Mouse (Mus musculus) cortical plate, adult 2 months (tissue): Measurements from ENCODE around the gene Ubb. TPM values are rescaled to one million over a fixed set of nuclear protein-coding genes. Genes with fewer than 3 reads are reported as not detected.
"Not testable (repeated sequence)": the region's sequence is repeated elsewhere in the genome, so short reads cannot be mapped to it uniquely, and the experiment has no call there.

Experiments used
- H3K27ac ChIP-seq: fragments of 200-500 bp; 2 replicates; pipeline ENCODE4 v1.5.1; 2012; ENCODE audit warnings: low read length, control low read depth, inconsistent platforms; ENCODE audit not compliant: insufficient read depth
- H3K4me1 ChIP-seq: fragments of 200-500 bp; 2 replicates; pipeline ENCODE4 v1.6.1; 2011; ENCODE audit warnings: low read length; ENCODE audit not compliant: control insufficient read depth, insufficient read depth
- H3K4me3 ChIP-seq: fragments of 200-500 bp; 2 replicates; pipeline ENCODE4 v1.5.1; 2011; ENCODE audit warnings: mild to moderate bottlenecking, low read length, control low read depth; ENCODE audit not compliant: insufficient read depth
- CTCF ChIP-seq: fragments of 200-500 bp; IDR thresholded peaks from 2 replicates; pipeline ENCODE4 v1.5.1; 2011; ENCODE audit warnings: mild to moderate bottlenecking, control low read depth, low read length; ENCODE audit not compliant: insufficient read depth; ENCODE audit errors: extremely low read depth
- POLR2A ChIP-seq: fragments of 200-500 bp; IDR thresholded peaks from 2 replicates; pipeline ENCODE4 v1.6.1; 2011; ENCODE audit warnings: mild to moderate bottlenecking, low read length, control low read depth; ENCODE audit not compliant: insufficient read depth; ENCODE audit errors: extremely low read depth
- polyA plus RNA-seq: library from polyadenylated mRNA; depleted of rRNA; stranded (reverse); fragments of >200 nt; gene quantifications from 2 replicates; pipeline ENCODE4 v1.2.3, GENCODE M21; 2012; rRNA removed

Gene Ubb
- polyA plus RNA-seq = 3,210 and 3,262 TPM in 2 replicates

DNA sequence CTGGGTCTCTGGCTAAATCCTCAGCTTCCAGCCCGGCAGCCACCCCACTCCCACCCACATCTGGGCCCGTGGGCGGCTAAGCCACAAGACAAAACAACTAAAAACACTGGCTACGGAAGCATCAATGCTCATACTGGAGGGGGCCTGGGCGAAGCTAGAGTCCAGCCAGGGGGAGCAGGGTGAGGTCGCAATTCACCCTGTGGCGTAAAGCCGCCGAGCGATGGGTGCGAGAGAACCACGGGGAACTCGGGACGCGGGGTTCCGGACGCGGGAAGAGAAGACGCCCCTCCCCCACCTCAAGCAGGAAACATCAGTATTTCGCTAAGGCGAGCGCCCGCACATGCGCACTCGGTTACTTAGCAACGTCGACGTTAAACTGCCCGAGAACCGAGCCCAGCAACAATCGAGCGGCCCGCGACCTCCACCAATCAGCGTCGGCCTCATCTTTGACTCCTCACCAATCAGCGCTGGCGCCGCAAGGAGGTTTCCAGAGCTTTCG lies at the start of gene Ubb:
TSS of gene Ubb (plus strand) at position 445 of the 499 bp plus-strand sequence.
- H3K4me3 ChIP-seq = peak within 1 kb of the TSS; percentile 69
- peak within 1 kb of the TSS; percentile 99 for H3K27ac ChIP-seq
- peaks cover 5% of the 10 kb centered on the region; the same call in 1 of the 2 replicates for H3K4me1 ChIP-seq
- TF ChIP-seq POLR2A (peak; percentile 91), CTCF (no peak)

DNA sequence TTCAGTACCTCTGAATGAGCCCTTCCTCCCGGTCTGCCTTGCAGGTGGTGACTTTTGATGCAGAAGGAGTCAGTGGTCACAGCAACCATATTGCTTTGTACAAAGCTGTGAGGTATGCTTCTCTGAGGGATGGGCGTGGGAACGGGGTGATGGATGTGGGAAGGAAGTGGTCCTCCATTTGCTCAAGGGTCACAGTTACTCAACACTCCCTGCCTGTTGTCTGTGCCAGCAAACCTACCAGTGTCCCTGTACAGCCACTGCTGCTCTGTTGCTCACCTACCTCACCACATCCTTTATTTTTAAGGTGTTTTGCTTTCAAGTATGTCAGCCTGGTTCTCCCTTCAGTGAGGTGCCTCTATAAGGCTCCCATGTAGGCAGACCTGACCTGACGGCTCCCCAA lies 43.3 kb upstream of the Ubb start:
- Histone ChIP-seq H3K4me3 (no peak overlapping the region), H3K4me1 (no peaks in the 10 kb centered on the region), H3K27ac (no peak overlapping the region)
- TF ChIP-seq POLR2A (no peak), CTCF (no peak)

DNA sequence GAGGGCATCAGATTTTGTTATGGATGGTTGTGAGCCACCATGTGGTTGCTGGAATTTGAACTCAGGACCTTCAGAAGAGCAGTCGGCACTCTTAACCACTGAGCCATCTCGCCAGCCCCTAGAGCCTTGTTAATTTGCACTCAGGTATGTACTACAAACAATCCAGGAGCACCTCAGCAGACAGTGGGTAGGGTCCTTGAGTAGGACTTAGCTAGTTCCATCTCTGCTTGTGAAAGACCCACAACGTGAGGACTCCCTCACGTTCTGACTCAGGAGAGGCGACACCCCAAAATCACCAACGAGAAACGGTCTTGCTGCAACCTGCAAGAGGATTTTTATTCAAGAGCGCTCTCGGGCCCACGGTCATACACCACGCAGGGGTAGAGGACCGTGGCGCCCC lies 42.6 kb upstream of the Ubb start:
- H3K27ac ChIP-seq, H3K4me1 ChIP-seq: not testable (repeated sequence)

DNA sequence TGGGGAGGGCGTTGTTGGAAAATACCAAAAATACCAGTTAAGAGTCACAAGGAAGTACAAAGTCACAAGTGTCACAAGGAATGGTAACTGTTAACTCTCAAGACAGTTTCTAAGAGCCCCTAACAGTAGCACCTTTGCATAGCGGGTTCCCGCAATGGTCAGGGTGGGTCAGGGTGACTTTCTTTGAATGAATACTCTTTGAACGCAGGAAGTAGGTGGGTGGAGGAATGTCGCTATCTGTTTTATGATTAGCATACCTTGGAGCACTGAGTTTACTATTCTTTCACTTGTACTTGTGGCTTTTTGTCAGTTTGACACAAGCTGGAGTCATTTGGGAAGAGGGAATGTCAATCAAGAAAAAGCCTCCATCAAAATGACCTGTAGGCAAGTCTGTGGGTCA lies 42.2 kb upstream of the Ubb start:
- H3K4me1 ChIP-seq, H3K27ac ChIP-seq, H3K4me3 ChIP-seq: not testable (repeated sequence)

More for the DNA sequence above, 42.6 kb upstream of the Ubb start:
- not testable (repeated sequence) for H3K4me3 ChIP-seq

DNA sequence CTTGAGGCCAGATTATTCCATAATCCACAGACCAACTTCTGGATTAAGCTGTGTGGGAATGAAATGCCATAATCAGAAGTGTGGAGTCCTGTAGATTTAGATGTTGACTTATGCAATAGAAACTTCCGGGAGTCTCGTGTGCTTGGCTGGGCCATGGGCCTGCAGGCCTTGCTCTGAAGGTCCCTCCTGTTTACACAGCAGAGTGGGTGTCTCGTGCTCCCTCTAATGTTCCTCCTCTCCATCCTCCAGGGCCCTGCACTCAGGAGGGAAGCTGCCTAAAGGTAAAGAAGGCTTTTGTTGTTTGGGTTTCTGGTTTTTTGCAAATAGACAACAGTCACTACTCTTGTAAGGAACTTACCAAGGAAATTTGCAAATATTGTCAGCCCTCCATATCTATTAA lies 41.4 kb upstream of the Ubb start:
- H3K4me3 ChIP-seq = no peak overlapping the region
- TF ChIP-seq CTCF (no peak), POLR2A (no peak)
- no peak overlapping the region for H3K27ac ChIP-seq
- H3K4me1 ChIP-seq = no peaks in the 10 kb centered on the region

DNA sequence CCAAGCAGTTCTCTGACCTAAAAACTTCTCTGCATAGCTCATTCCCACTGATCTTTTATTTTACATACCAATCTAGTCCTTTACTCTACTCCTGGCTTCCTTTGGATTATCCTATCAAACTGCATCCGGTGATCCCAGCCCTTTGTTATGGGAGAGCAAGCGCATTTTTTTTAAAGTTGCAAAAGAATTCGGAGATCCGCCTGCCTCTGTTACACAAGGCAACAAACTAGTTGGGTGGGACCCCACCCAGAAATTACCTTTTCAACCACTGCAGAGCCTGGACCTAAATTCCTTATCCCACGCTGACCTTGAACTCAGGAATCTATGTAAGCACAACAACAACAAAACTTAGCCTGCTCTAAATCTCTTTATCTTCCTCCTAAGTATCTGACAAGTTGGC lies 40.0 kb upstream of the Ubb start:
- no peaks in the 10 kb centered on the region for H3K4me1 ChIP-seq
- H3K27ac ChIP-seq = no peak overlapping the region
- no peak overlapping the region for H3K4me3 ChIP-seq
- TF ChIP-seq CTCF = no peak
- no peak for TF ChIP-seq POLR2A

DNA sequence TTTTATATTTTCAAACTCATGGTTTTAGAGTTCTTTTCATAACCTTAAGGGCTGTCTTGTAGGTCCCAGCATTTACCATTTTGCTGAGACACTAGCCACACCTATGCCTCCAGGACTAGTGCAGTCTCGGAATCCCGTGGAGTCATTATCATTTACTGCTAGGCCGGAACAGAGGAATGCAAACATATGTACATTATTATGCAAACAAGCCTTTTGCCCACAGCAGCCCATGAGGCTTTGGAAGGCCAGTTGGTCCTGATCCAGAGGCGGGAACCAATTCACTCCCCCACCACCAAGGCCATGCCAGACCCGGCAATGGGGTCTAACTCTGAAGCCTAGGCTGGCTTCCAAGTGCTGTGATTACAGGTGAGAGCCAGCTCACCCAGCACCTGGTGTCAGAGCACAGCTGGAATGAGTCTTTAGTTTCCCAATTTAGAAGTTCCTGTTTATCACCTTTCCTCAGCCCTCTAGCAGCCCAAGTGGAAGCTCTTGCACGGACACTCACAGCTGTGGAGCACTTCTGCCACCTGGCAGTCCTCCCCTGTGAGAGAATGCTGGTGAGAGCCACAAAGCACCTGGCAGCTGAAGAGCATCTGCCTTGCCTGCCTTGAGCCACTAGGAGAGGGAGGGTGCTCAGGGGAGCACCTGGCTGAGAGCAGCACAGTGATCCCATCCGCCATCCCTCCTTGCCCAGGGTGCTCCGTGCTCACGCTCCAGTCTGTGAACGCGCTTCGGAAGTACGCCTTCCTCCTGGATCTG lies 39.3 kb upstream of the Ubb start:
- Histone ChIP-seq H3K27ac (no peak overlapping the region), H3K4me1 (no peaks in the 10 kb centered on the region), H3K4me3 (no peak overlapping the region)
- TF ChIP-seq POLR2A (no peak), CTCF (no peak)

DNA sequence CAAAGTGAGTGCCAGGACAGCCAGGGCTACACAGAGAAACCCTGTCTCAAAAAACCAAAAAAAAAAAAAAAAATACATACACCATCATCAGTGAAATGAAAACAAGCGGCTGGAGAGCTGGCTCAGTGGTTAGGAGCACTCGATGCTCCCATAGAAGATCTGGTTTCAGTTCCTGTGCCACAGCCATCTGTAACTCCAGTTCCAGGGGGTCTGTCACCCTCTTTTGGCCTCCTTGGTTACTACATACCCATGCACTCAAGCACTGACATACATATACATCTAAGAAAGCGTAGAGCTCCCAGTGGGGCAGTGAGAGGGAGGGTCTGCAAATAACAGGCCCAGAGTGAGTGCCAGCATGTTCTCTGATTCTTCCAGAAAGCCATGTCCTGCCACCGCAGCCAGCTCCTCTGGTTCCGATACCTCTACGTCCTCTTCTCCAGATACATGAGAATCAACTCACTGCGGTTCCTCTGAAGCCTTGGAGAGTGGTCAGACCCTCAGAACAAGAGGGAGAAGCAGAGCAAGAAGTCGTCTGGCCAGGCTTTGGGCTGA lies 38.4 kb upstream of the Ubb start:
- TF ChIP-seq CTCF (no peak), POLR2A (no peak)

DNA sequence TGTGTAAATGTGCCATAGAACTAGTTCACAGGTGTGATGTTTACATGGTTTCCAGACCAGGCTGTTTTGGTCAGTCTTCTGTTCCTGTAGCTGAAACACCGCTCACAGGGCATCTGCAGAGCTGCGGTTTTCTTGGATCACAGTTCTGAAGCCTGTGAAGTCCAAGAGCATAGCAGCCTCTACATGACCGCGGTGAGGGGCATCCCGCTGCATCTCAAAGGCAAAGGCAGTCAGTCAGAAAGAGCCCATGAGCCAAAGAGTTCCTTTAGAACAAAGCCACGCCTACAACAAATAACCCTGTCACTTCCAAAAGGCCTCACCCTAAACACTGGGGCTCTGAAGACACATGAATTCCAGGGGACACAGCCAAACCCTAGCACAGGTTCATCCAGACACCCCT lies 37.7 kb upstream of the Ubb start:
- no peaks in the 10 kb centered on the region for H3K4me1 ChIP-seq
- TF ChIP-seq CTCF = no peak
- TF ChIP-seq POLR2A = no peak
- H3K4me3 ChIP-seq = no peak overlapping the region
- H3K27ac ChIP-seq = no peak overlapping the region

More for the DNA sequence above, 38.4 kb upstream of the Ubb start:
- Histone ChIP-seq H3K4me3 (no peak overlapping the region), H3K27ac (no peak overlapping the region), H3K4me1 (no peaks in the 10 kb centered on the region)

DNA sequence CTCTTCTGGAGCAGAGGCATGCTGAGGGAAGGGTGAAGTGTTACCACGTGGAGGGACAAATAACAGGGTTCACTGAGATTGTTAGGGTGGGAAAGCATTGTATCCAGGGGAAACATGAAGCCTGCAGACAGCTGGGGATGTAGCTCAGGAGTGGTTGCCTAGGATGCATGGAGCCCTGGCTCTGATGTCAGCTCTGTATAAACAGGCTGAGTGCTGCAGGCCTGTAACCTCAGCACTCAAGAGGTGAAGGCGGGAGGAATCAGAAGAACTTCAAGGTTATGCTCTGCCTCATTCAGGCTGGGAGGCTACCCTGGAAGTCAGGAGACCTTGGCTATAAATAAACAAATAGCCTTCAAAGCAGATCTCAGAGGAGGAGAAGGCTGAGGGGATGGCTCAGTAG lies 32.0 kb upstream of the Ubb start:
- Histone ChIP-seq H3K27ac (no peak overlapping the region), H3K4me1 (no peaks in the 10 kb centered on the region), H3K4me3 (no peak overlapping the region)
- TF ChIP-seq POLR2A (no peak), CTCF (no peak)
